Mouse (Mus musculus): ENCODE results near the gene Col15a1. TPM values are rescaled to one million over a fixed set of nuclear protein-coding genes. Genes with fewer than 3 reads are reported as not detected.

Gene Col15a1
- polyA plus RNA-seq, 1 experiment from 2014 or later: 3.4 TPM

GRCm38 (mm10) chr4:47249193-47249592 is 41.2 kb downstream of the Col15a1 start:
- 83% methylated on average over 6 of the region's 6 CpGs for WGBS
- Histone ChIP-seq H3K4me2 (replicated peaks) (no peak overlapping the region), H3K4me1 (0 out of 2 replicates have a peak, but pooled peaks cover 5% of the 10 kb centered on the region), H3K27me3 (no peaks in the 10 kb centered on the region), H3K27ac (replicated peaks) (no peak overlapping the region), H3K9ac (replicated peaks) (no peak overlapping the region), H3K36me3 (no peaks in the 10 kb centered on the region), H3K9me3 (0 out of 2 replicates have a peak, but pooled peaks cover 4% of the 10 kb centered on the region), H3K4me3 (no peak overlapping the region)
- ATAC-seq (ENCODE audit: low FRiP score, low read depth): no peak

GRCm38 (mm10) chr4:47251069-47251468 is 43.1 kb downstream of the Col15a1 start:
- 0 out of 2 replicates have a peak, but pooled peaks cover 4% of the 10 kb centered on the region for H3K9me3 ChIP-seq

GRCm38 (mm10) chr4:47251693-47252435 is 43.9 kb downstream of the Col15a1 start:
- Histone ChIP-seq H3K27me3 (no peaks in the 10 kb centered on the region), H3K4me2 (replicated peaks) (no peak overlapping the region), H3K4me1 (no peaks in the 10 kb centered on the region), H3K36me3 (no peaks in the 10 kb centered on the region), H3K9ac (replicated peaks) (no peak overlapping the region), H3K9me3 (0 out of 2 replicates have a peak, but pooled peaks cover 4% of the 10 kb centered on the region), H3K4me3 (no peak overlapping the region), H3K27ac (replicated peaks) (no peak overlapping the region)
- ATAC-seq (ENCODE audit: low FRiP score, low read depth): no peak
- 88% methylated on average over 11 of the region's 11 CpGs for WGBS

More at GRCm38 (mm10) chr4:47251069-47251468, 43.1 kb downstream of the Col15a1 start:
- Histone ChIP-seq H3K4me2 (replicated peaks) (no peak overlapping the region), H3K9ac (replicated peaks) (no peak overlapping the region), H3K27ac (replicated peaks) (no peak overlapping the region), H3K27me3 (no peaks in the 10 kb centered on the region), H3K4me1 (no peaks in the 10 kb centered on the region), H3K36me3 (no peaks in the 10 kb centered on the region), H3K4me3 (no peak overlapping the region)
- 54% methylated on average over 5 of the region's 5 CpGs for WGBS
- no peak for ATAC-seq (ENCODE audit: low FRiP score, low read depth)

- no peak for ATAC-seq (ENCODE audit: low FRiP score, low read depth)
- 94% methylated on average over 3 of the region's 3 CpGs for WGBS
Measured at GRCm38 (mm10) chr4:47252627-47253026, 44.7 kb downstream of the Col15a1 start.

GRCm38 (mm10) chr4:47255641-47256040 is 47.7 kb downstream of the Col15a1 start:
- ATAC-seq (ENCODE audit: low FRiP score, low read depth): no peak
- Histone ChIP-seq H3K4me2 (replicated peaks) (no peak overlapping the region), H3K27me3 (no peaks in the 10 kb centered on the region), H3K36me3 (no peaks in the 10 kb centered on the region), H3K9me3 (0 out of 2 replicates have a peak, but pooled peaks cover 4% of the 10 kb centered on the region), H3K9ac (replicated peaks) (no peak overlapping the region), H3K4me3 (no peak overlapping the region), H3K27ac (replicated peaks) (no peak overlapping the region), H3K4me1 (no peaks in the 10 kb centered on the region)
- WGBS: 38% methylated on average over 4 of the region's 4 CpGs

More at GRCm38 (mm10) chr4:47252627-47253026, 44.7 kb downstream of the Col15a1 start:
- Histone ChIP-seq H3K27me3 (no peaks in the 10 kb centered on the region), H3K4me2 (replicated peaks) (no peak overlapping the region), H3K36me3 (no peaks in the 10 kb centered on the region), H3K9me3 (0 out of 2 replicates have a peak, but pooled peaks cover 4% of the 10 kb centered on the region), H3K27ac (replicated peaks) (no peak overlapping the region), H3K9ac (replicated peaks) (no peak overlapping the region), H3K4me1 (no peaks in the 10 kb centered on the region), H3K4me3 (no peak overlapping the region)

GRCm38 (mm10) chr4:47258201-47258600 is 50.2 kb downstream of the Col15a1 start:
- no peak for ATAC-seq (ENCODE audit: low FRiP score, low read depth)
- Histone ChIP-seq H3K9me3 (no peaks in the 10 kb centered on the region), H3K9ac (replicated peaks) (no peak overlapping the region), H3K36me3 (no peaks in the 10 kb centered on the region), H3K27ac (replicated peaks) (no peak overlapping the region), H3K4me3 (no peak overlapping the region), H3K27me3 (no peaks in the 10 kb centered on the region), H3K4me2 (replicated peaks) (no peak overlapping the region), H3K4me1 (no peaks in the 10 kb centered on the region)
- WGBS: 74% methylated on average over 3 of the region's 3 CpGs

GRCm38 (mm10) chr4:47261049-47261448 is 53.1 kb downstream of the Col15a1 start:
- no peak for ATAC-seq (ENCODE audit: low FRiP score, low read depth)
- H3K4me1 ChIP-seq: no peaks in the 10 kb centered on the region
- 78% methylated on average over 6 of the region's 6 CpGs for WGBS

GRCm38 (mm10) chr4:47261919-47262318 is 54.0 kb downstream of the Col15a1 start:
- no peaks in the 10 kb centered on the region for H3K27me3 ChIP-seq
- ATAC-seq (ENCODE audit: low FRiP score, low read depth): no peak
- H3K9ac ChIP-seq (replicated peaks): no peak overlapping the region
- H3K27ac ChIP-seq (replicated peaks): no peak overlapping the region
- no peaks in the 10 kb centered on the region for H3K9me3 ChIP-seq
- H3K36me3 ChIP-seq: no peaks in the 10 kb centered on the region
- H3K4me3 ChIP-seq: no peak overlapping the region
- H3K4me1 ChIP-seq: no peaks in the 10 kb centered on the region
- WGBS: 82% methylated on average over 5 of the region's 5 CpGs
- no peak overlapping the region for H3K4me2 ChIP-seq (replicated peaks)

More at GRCm38 (mm10) chr4:47261049-47261448, 53.1 kb downstream of the Col15a1 start:
- no peaks in the 10 kb centered on the region for H3K36me3 ChIP-seq
- H3K4me2 ChIP-seq (replicated peaks): no peak overlapping the region
- H3K27me3 ChIP-seq: no peaks in the 10 kb centered on the region
- H3K9ac ChIP-seq (replicated peaks): no peak overlapping the region
- no peak overlapping the region for H3K27ac ChIP-seq (replicated peaks)
- H3K9me3 ChIP-seq: no peaks in the 10 kb centered on the region
- H3K4me3 ChIP-seq: no peak overlapping the region

GRCm38 (mm10) chr4:47265555-47265954 is 57.6 kb downstream of the Col15a1 start:
- Histone ChIP-seq H3K9me3 (no peaks in the 10 kb centered on the region), H3K27ac (replicated peaks) (no peak overlapping the region), H3K4me2 (replicated peaks) (no peak overlapping the region), H3K36me3 (no peaks in the 10 kb centered on the region), H3K9ac (replicated peaks) (no peak overlapping the region), H3K4me1 (no peaks in the 10 kb centered on the region), H3K4me3 (no peak overlapping the region), H3K27me3 (no peaks in the 10 kb centered on the region)
- no peak for ATAC-seq (ENCODE audit: low FRiP score, low read depth)
- WGBS: 92% methylated on average over 5 of the region's 5 CpGs

GRCm38 (mm10) chr4:47272452-47273130 is 64.6 kb downstream of the Col15a1 start:
- ATAC-seq (ENCODE audit: low FRiP score, low read depth): no peak
- Histone ChIP-seq H3K4me2 (replicated peaks) (no peak overlapping the region), H3K4me1 (no peaks in the 10 kb centered on the region), H3K4me3 (no peak overlapping the region), H3K27me3 (no peaks in the 10 kb centered on the region; the same call in 1 of the 2 replicates), H3K9ac (replicated peaks) (no peak overlapping the region), H3K27ac (replicated peaks) (no peak overlapping the region), H3K9me3 (no peaks in the 10 kb centered on the region), H3K36me3 (no peaks in the 10 kb centered on the region)
- 81% methylated on average over 9 of the region's 9 CpGs for WGBS

- ATAC-seq (ENCODE audit: low FRiP score, low read depth): no peak
Measured at GRCm38 (mm10) chr4:47273795-47274194, 65.8 kb downstream of the Col15a1 start.

GRCm38 (mm10) chr4:47274911-47275310 is 67.0 kb downstream of the Col15a1 start:
- no peak for ATAC-seq (ENCODE audit: low FRiP score, low read depth)
- H3K36me3 ChIP-seq: no peaks in the 10 kb centered on the region
- no peaks in the 10 kb centered on the region for H3K9me3 ChIP-seq
- 85% methylated on average over 2 of the region's 2 CpGs for WGBS
- H3K27ac ChIP-seq (replicated peaks): no peak overlapping the region
- H3K4me3 ChIP-seq: no peak overlapping the region
- no peaks in the 10 kb centered on the region; the same call in 1 of the 2 replicates for H3K27me3 ChIP-seq
- no peak overlapping the region for H3K9ac ChIP-seq (replicated peaks)
- H3K4me2 ChIP-seq (replicated peaks): no peak overlapping the region
- no peaks in the 10 kb centered on the region for H3K4me1 ChIP-seq

More at GRCm38 (mm10) chr4:47273795-47274194, 65.8 kb downstream of the Col15a1 start:
- no peaks in the 10 kb centered on the region; the same call in 1 of the 2 replicates for H3K27me3 ChIP-seq
- H3K27ac ChIP-seq (replicated peaks): no peak overlapping the region
- WGBS: 88% methylated on average over 8 of the region's 8 CpGs
- H3K4me3 ChIP-seq: no peak overlapping the region
- H3K4me2 ChIP-seq (replicated peaks): no peak overlapping the region
- H3K36me3 ChIP-seq: no peaks in the 10 kb centered on the region
- no peak overlapping the region for H3K9ac ChIP-seq (replicated peaks)
- H3K4me1 ChIP-seq: no peaks in the 10 kb centered on the region
- no peaks in the 10 kb centered on the region for H3K9me3 ChIP-seq

All from midbrain, embryonic 12.5 days (tissue).